Mouse (Mus musculus) stomach, postnatal 0 days (tissue): ENCODE data around the gene Ly6g6d.

Experiments
- CTCF ChIP-seq: IDR thresholded peaks from 2 replicates; pipeline ENCODE4 v1.5.1; 2016; ENCODE audit warnings: antibody characterized with exemption, low read depth, mild to moderate bottlenecking, moderate library complexity
- EP300 ChIP-seq: optimal IDR thresholded peaks from 2 replicates; pipeline ENCODE3; 2016; ENCODE audit warnings: antibody characterized with exemption

- no peak for TF ChIP-seq EP300
- no peak for TF ChIP-seq CTCF
Measured at GRCm38 (mm10) chr17:35092403-35093198, 14.7 kb upstream of the Ly6g6d start.
